Mouse (Mus musculus): ENCODE measurements at regions not wholly inside any gene's neighbourhood (a gene's known extent, or its start where the extent isn't known, plus 50 kb on each side); places are given as distances from the start of the nearest gene placed in this dataset.
A peak's percentile ranks its signal among the peaks of the same experiment; 100 is the strongest.

GRCm38 (mm10) chr8:116196623-116197184, 308.1 kb upstream of the Dynlrb2 start:
- peak overlapping the region; percentile 81; the same call in 1 of the 2 replicates for H3K27ac ChIP-seq
- peaks cover 51% of the 10 kb centered on the region for H3K4me1 ChIP-seq
- 16% methylated on average over 9 of the region's 9 CpGs for WGBS
- peak; percentile 85 for ATAC-seq (ENCODE audit: low FRiP score, low read depth)
- peaks cover 38% of the 10 kb centered on the region for H3K27me3 ChIP-seq
- H3K9ac ChIP-seq, result no peak overlapping the region
- no peak overlapping the region for H3K4me2 ChIP-seq (replicated peaks)
- no peaks in the 10 kb centered on the region for H3K36me3 ChIP-seq
- no peaks in the 10 kb centered on the region for H3K9me3 ChIP-seq
- no peak overlapping the region for H3K4me3 ChIP-seq

GRCm38 (mm10) chr8:116192096-116192495, 312.7 kb upstream of the Dynlrb2 start:
- no peaks in the 10 kb centered on the region for H3K36me3 ChIP-seq
- no peak overlapping the region for H3K4me2 ChIP-seq (replicated peaks)
- H3K27ac ChIP-seq, result no peak overlapping the region
- no peak for ATAC-seq (ENCODE audit: low FRiP score, low read depth)
- H3K9me3 ChIP-seq, result no peaks in the 10 kb centered on the region
- H3K4me1 ChIP-seq, result peaks cover 22% of the 10 kb centered on the region
- WGBS, result 45% methylated on average over 3 of the region's 3 CpGs
- H3K9ac ChIP-seq, result no peak overlapping the region
- peaks cover 49% of the 10 kb centered on the region for H3K27me3 ChIP-seq
- H3K4me3 ChIP-seq, result no peak overlapping the region

- Histone ChIP-seq H3K9ac (no peak overlapping the region), H3K4me2 (replicated peaks) (no peak overlapping the region), H3K4me1 (peaks cover 6% of the 10 kb centered on the region; the same call in 1 of the 2 replicates), H3K4me3 (no peak overlapping the region), H3K9me3 (no peaks in the 10 kb centered on the region; the same call in 1 of the 2 replicates), H3K27ac (no peak overlapping the region), H3K27me3 (peaks cover 33% of the 10 kb centered on the region), H3K36me3 (no peaks in the 10 kb centered on the region)
- ATAC-seq (ENCODE audit: low FRiP score, low read depth), result no peak
- 88% methylated on average over 7 of the region's 7 CpGs for WGBS
Measured at GRCm38 (mm10) chr8:116185206-116185605, 319.6 kb upstream of the Dynlrb2 start.

DNA sequence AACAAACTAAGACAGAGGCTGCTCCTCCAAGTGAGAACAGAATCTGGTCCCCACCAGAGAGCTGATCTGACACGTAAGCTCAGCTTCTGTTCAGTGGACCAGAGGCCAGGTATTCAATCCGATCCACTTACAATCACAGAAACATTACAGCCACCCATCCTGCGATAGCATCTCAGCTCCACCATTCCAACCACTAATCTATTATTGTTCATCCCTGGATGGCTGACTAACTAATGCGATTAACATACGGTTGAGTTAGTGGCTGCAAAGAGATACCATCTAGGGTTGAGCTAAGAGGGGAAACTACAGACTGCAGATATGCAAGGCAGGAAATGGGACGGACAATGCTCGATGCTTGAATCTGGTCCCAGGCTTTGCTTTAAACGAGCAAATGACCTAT, 320.5 kb upstream of the Dynlrb2 start:
- Histone ChIP-seq H3K4me2 (replicated peaks) (no peak overlapping the region), H3K27me3 (peaks cover 31% of the 10 kb centered on the region), H3K4me3 (no peak overlapping the region), H3K9me3 (no peaks in the 10 kb centered on the region; the same call in 1 of the 2 replicates), H3K4me1 (peaks cover 6% of the 10 kb centered on the region; the same call in 1 of the 2 replicates), H3K36me3 (no peaks in the 10 kb centered on the region), H3K9ac (no peak overlapping the region), H3K27ac (no peak overlapping the region)
- WGBS, result 88% methylated on average over 8 of the region's 8 CpGs
- no peak for ATAC-seq (ENCODE audit: low FRiP score, low read depth)

DNA sequence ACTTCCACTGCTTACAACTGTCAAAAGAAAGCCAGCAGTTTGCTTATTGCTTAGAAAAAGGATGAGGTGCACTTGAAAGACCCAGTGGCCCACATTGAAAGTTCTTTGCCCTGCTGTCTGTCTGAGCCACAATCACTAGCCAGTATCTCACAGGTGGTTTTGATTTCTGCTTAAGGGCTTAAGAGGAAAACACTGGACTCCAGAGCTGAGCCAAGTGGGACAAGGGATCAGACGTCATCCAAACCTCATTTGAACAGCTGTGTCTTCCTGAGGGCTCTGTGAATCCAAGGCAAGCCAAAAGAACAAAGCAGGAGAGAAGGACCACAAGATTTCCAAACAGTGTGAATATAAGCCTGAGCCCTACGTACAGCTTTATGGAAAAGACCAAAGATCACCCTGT, 326.8 kb upstream of the Dynlrb2 start:
- no peaks in the 10 kb centered on the region for H3K27me3 ChIP-seq
- no peak for ATAC-seq (ENCODE audit: low FRiP score, low read depth)
- no peak overlapping the region for H3K4me2 ChIP-seq (replicated peaks)
- no peak overlapping the region for H3K9ac ChIP-seq
- H3K27ac ChIP-seq, result no peak overlapping the region
- H3K9me3 ChIP-seq, result no peaks in the 10 kb centered on the region; the same call in 1 of the 2 replicates
- H3K4me1 ChIP-seq, result peaks cover 3% of the 10 kb centered on the region; the same call in 1 of the 2 replicates
- no peak overlapping the region for H3K4me3 ChIP-seq
- no peaks in the 10 kb centered on the region for H3K36me3 ChIP-seq
- 47% methylated on average over 2 of the region's 2 CpGs for WGBS

DNA sequence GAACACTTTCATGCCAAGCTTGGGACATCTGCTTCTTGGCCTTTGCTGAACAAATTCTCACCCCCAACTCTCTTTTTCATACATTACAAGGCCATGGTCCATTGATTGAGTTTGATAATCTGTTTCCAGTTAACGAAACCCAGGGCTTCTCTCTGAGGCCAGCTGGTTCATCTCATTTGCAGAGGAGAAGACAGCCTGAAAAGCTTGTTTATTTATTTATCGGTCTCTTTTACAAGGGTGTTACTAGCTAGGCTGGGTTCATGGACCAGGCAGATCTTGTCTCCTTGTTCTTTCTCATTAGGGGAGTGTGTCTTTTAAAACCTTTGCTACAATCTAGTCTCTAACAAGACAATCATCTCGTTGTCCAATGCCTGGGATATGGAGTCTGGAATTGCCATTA, 329.9 kb upstream of the Dynlrb2 start:
- Histone ChIP-seq H3K9me3 (no peaks in the 10 kb centered on the region), H3K4me2 (replicated peaks) (no peak overlapping the region), H3K27ac (no peak overlapping the region), H3K4me3 (no peak overlapping the region), H3K4me1 (peaks cover 3% of the 10 kb centered on the region; the same call in 1 of the 2 replicates), H3K27me3 (no peaks in the 10 kb centered on the region), H3K9ac (no peak overlapping the region), H3K36me3 (no peaks in the 10 kb centered on the region)
- WGBS, result 27% methylated on average over 3 of the region's 3 CpGs
- ATAC-seq (ENCODE audit: low FRiP score, low read depth), result no peak

GRCm38 (mm10) chr8:116173961-116174360, 330.8 kb upstream of the Dynlrb2 start:
- WGBS, result 52% methylated on average over 1 of the region's 1 CpGs
- H3K36me3 ChIP-seq, result no peaks in the 10 kb centered on the region
- H3K4me3 ChIP-seq, result no peak overlapping the region
- H3K4me2 ChIP-seq (replicated peaks), result no peak overlapping the region
- H3K4me1 ChIP-seq, result peaks cover 3% of the 10 kb centered on the region; the same call in 1 of the 2 replicates
- H3K27me3 ChIP-seq, result no peaks in the 10 kb centered on the region
- no peak overlapping the region for H3K27ac ChIP-seq
- no peak overlapping the region for H3K9ac ChIP-seq
- ATAC-seq (ENCODE audit: low FRiP score, low read depth), result no peak
- no peaks in the 10 kb centered on the region for H3K9me3 ChIP-seq

DNA sequence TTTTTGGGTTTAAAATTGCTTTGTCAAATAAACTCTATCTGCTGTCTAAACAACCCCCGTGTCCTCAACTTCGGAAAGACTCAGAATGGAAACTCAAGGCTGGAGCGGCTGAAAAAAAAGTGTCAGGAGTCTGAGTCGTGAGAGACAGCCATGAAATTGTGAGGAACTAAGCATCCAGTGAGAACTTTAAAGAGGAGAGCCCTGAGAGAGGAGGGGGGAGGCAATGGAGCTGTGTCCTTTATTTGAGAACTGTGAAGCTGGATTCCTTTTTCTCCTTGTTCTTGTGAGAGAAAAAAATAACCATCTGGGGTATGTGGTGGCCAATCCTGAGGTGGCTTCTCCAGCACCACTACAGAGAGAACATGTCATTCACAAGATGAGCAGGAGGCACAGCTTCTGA, 336.9 kb upstream of the Dynlrb2 start:
- H3K36me3 ChIP-seq, result no peaks in the 10 kb centered on the region
- H3K4me2 ChIP-seq (replicated peaks), result no peak overlapping the region
- no peaks in the 10 kb centered on the region for H3K9me3 ChIP-seq
- WGBS, result 53% methylated on average over 4 of the region's 4 CpGs
- no peak for ATAC-seq (ENCODE audit: low FRiP score, low read depth)
- no peak overlapping the region for H3K27ac ChIP-seq
- no peak overlapping the region for H3K4me3 ChIP-seq
- H3K9ac ChIP-seq, result no peak overlapping the region
- peaks cover 12% of the 10 kb centered on the region for H3K27me3 ChIP-seq
- no peaks in the 10 kb centered on the region for H3K4me1 ChIP-seq

GRCm38 (mm10) chr8:116164989-116165299, 339.8 kb upstream of the Dynlrb2 start:
- Histone ChIP-seq H3K4me2 (replicated peaks) (0 out of 2 replicates have a peak overlapping the region, but pooled peaks have one; percentile 7), H3K27ac (no peak overlapping the region), H3K4me1 (no peaks in the 10 kb centered on the region)

DNA sequence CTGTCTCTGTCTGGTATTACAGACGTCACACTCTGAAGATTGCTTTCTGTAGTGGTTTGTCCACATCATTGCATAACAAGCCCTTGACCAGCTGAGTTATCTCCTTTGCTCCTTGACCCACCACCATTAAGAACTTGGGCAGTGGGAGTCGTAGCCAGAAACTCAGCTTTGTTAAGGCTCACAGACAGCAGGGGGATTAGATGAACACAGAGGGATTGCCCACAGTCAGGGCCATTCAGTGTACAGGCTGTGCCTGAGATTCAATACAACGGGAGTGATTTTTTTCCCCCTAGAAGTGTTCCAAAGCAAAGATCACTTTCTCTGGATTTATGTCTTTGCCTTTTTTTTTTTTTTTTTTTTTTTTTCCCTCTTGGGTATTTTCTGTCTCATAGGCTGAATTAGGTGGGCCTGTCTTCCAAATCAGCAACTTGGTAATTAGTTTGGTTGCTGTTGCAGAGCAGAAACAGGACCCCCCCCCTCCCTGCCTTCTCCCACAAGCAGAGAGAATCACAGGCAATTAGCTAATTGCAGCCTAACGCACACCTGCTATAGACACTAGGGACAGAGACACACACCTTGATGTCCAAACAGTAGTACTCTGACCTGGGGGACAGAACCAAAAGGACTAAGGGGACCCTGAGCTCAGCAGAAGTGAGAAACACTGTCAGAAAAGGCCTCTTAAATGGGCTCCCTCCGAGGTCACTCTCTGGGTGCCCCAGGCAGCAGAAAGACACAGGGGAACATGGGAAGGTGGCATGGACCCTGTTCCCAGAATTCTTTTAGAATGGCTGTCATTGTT, 340.4 kb upstream of the Dynlrb2 start:
- H3K9ac ChIP-seq, result no peak overlapping the region
- 41% methylated on average over 5 of the region's 5 CpGs for WGBS
- H3K36me3 ChIP-seq, result no peaks in the 10 kb centered on the region
- H3K4me3 ChIP-seq, result no peak overlapping the region
- H3K4me2 ChIP-seq (replicated peaks), result no peak overlapping the region
- ATAC-seq (ENCODE audit: low FRiP score, low read depth), result no peak
- H3K4me1 ChIP-seq, result no peaks in the 10 kb centered on the region
- no peaks in the 10 kb centered on the region for H3K9me3 ChIP-seq
- no peak overlapping the region for H3K27ac ChIP-seq
- H3K27me3 ChIP-seq, result peaks cover 27% of the 10 kb centered on the region

More at GRCm38 (mm10) chr8:116164989-116165299, 339.8 kb upstream of the Dynlrb2 start:
- 16% methylated on average over 8 of the region's 8 CpGs for WGBS
- Histone ChIP-seq H3K9ac (no peak overlapping the region), H3K9me3 (no peaks in the 10 kb centered on the region), H3K27me3 (peaks cover 23% of the 10 kb centered on the region), H3K36me3 (no peaks in the 10 kb centered on the region), H3K4me3 (no peak overlapping the region)
- no peak for ATAC-seq (ENCODE audit: low FRiP score, low read depth)

DNA sequence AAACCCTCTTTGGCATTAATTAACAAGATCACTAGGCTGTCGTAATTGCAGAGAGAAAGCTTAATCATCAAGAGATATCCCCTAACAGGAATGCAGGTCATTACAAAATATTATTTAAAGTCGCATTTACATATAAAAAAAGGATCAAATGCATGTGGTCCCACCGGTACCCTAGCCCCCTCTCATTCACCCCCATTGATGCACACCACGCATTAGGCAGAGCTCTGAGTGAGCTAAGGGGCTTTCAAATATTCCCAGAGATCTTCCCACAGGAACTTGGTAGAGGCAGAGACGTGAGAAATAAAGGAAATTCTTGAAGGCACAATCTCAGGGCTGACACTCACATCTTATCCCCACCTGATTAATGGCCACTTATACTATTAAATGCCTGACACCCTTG, 343.8 kb upstream of the Dynlrb2 start:
- no peak overlapping the region for H3K4me2 ChIP-seq (replicated peaks)
- WGBS, result 47% methylated on average over 5 of the region's 5 CpGs
- peaks cover 8% of the 10 kb centered on the region; the same call in 1 of the 2 replicates for H3K4me1 ChIP-seq
- H3K27me3 ChIP-seq, result peaks cover 27% of the 10 kb centered on the region
- no peaks in the 10 kb centered on the region for H3K36me3 ChIP-seq
- no peak overlapping the region for H3K9ac ChIP-seq
- no peak overlapping the region for H3K4me3 ChIP-seq
- no peak for ATAC-seq (ENCODE audit: low FRiP score, low read depth)
- no peaks in the 10 kb centered on the region for H3K9me3 ChIP-seq
- no peak overlapping the region for H3K27ac ChIP-seq

DNA sequence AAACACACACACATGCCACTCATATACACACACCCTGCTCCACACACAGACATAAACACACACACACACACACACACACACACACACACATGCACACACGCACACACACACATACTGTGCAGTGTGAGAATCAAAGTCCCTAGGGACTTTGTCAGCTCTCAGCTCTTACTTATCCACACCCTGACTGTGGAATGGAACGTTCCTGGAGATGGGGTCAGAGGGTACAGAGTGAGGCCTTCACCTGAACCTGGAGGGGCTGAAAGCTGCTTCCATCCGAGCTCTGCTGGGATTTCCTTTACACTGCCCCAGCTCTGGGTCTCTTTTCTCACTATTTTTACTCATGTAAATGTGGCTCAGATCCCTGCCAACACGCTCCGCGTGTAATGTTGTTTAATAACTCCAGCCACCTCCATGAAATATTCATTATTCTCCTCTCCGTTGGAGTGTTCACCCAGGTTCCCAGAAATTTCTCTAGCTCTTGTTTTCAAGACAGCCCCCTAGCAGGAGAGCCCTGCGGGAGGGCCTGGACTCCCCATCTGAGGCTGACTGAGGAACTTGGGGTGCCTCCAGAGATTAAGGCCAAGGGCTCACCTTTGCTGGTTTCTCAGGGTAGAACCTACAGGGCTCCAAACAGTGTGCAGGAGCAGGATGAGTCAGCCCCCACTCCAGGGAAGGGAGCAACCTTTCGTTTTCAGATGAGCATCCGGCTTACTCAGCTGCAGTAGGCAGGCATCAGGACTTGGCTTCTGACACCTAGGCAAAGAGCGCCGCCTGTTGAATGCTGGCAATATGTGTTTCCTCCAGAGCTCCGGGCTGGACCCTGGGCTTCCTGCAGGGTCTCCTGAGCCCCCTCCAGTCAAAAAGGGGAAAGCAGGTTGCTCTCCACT, 360.8 kb upstream of the Dynlrb2 start:
- Histone ChIP-seq H3K36me3 (no peaks in the 10 kb centered on the region), H3K27ac (no peak overlapping the region), H3K4me2 (replicated peaks) (no peak overlapping the region), H3K9ac (no peak overlapping the region), H3K4me3 (no peak overlapping the region), H3K9me3 (0 out of 2 replicates have a peak, but pooled peaks cover 4% of the 10 kb centered on the region), H3K27me3 (no peaks in the 10 kb centered on the region), H3K4me1 (peaks cover 5% of the 10 kb centered on the region; the same call in 1 of the 2 replicates)
- peak; percentile 44; the same call in 1 of the 2 replicates for ATAC-seq (ENCODE audit: low FRiP score, low read depth)
- WGBS, result 46% methylated on average over 13 of the region's 13 CpGs

Data from limb, embryonic 13.5 days (tissue).